Mouse (Mus musculus) spleen, adult 2 months (tissue): ENCODE results near the gene Slc12a6.

ENCODE experiments used
- CTCF ChIP-seq: fragments of 200-500 bp; IDR thresholded peaks from 2 replicates; pipeline ENCODE4 v1.5.1; 2011; ENCODE audit warnings: mild to moderate bottlenecking, inconsistent platforms; ENCODE audit not compliant: insufficient read depth, insufficient read length, insufficient replicate concordance; ENCODE audit errors: extremely low read depth
- POLR2A ChIP-seq: fragments of 200-500 bp; IDR thresholded peaks from 2 replicates; pipeline ENCODE4 v1.6.1; 2011; ENCODE audit warnings: low read depth, low read length, inconsistent platforms

- no peak for TF ChIP-seq CTCF
- TF ChIP-seq POLR2A: no peak
These were observed 19.4 kb upstream of the Slc12a6 start for GRCm38 (mm10) chr2:112246193-112246592.
